Mouse (Mus musculus) retina, adult 2 months (tissue): Measurements from ENCODE around the gene Tspan3.
A peak's percentile ranks its signal among the peaks of the same experiment; 100 is the strongest.

Experiments used
- DNase-seq: peaks from one replicate; pipeline ENCODE4 v3.0.0-alpha.2; 2012; ENCODE audit warnings: low read depth, low spot score

The Tspan3 gene

GRCm38 (mm10) chr9:56165377-56165776 is at the start of gene Tspan3:
Gene Tspan3, minus strand, starts transcription at chr9:56165477.
- no peak for DNase-seq

- DNase-seq, result peak; percentile 30
Measured at GRCm38 (mm10) chr9:56213451-56214291, 48.4 kb upstream of the Tspan3 start.

GRCm38 (mm10) chr9:56208817-56209216 is 43.5 kb upstream of the Tspan3 start:
- DNase-seq, result no peak

GRCm38 (mm10) chr9:56207516-56207915 is 42.2 kb upstream of the Tspan3 start:
- DNase-seq, result no peak

GRCm38 (mm10) chr9:56207083-56207482 is 41.8 kb upstream of the Tspan3 start:
- no peak for DNase-seq

GRCm38 (mm10) chr9:56205336-56205735 is 40.1 kb upstream of the Tspan3 start:
- DNase-seq, result no peak

GRCm38 (mm10) chr9:56204316-56204715 is 39.0 kb upstream of the Tspan3 start:
- no peak for DNase-seq

- DNase-seq, result peak; percentile 50
Measured at GRCm38 (mm10) chr9:56200645-56201314, 35.5 kb upstream of the Tspan3 start.

- DNase-seq, result no peak
Measured at GRCm38 (mm10) chr9:56200200-56200599, 34.9 kb upstream of the Tspan3 start.

- DNase-seq, result no peak
Measured at GRCm38 (mm10) chr9:56196921-56197320, 31.6 kb upstream of the Tspan3 start.

GRCm38 (mm10) chr9:56195193-56195592 is 29.9 kb upstream of the Tspan3 start:
- no peak for DNase-seq

GRCm38 (mm10) chr9:56191498-56192455 is 26.5 kb upstream of the Tspan3 start:
- DNase-seq, result no peak

GRCm38 (mm10) chr9:56180118-56180781 is 15.0 kb upstream of the Tspan3 start:
- no peak for DNase-seq

- no peak for DNase-seq
Measured at GRCm38 (mm10) chr9:56179416-56180117, 14.3 kb upstream of the Tspan3 start.

GRCm38 (mm10) chr9:56177354-56177753 is 12.1 kb upstream of the Tspan3 start:
- DNase-seq, result no peak

GRCm38 (mm10) chr9:56175316-56175715 is 10.0 kb upstream of the Tspan3 start:
- DNase-seq, result no peak

GRCm38 (mm10) chr9:56167690-56168089 is 2.4 kb upstream of the Tspan3 start:
- DNase-seq, result no peak

GRCm38 (mm10) chr9:56166161-56166560 is 884 bp upstream of the Tspan3 start:
- no peak for DNase-seq

GRCm38 (mm10) chr9:56160341-56161141 is 4.7 kb downstream of the Tspan3 start:
- peak; percentile 70 for DNase-seq

- DNase-seq, result no peak
Measured at GRCm38 (mm10) chr9:56159456-56159855, 5.8 kb downstream of the Tspan3 start.
